Mouse (Mus musculus): ENCODE results near the gene Defb18. TPM values are rescaled to one million over a fixed set of nuclear protein-coding genes. Genes with fewer than 3 reads are reported as not detected.
A peak's percentile ranks its signal among the peaks of the same experiment; 100 is the strongest.
"Not testable (repeated sequence)": the region's sequence is repeated elsewhere in the genome, so short reads cannot be mapped to it uniquely, and the experiment has no call there.

The Defb18 gene
- not detected in 2 replicates for total RNA-seq (2017)

DNA sequence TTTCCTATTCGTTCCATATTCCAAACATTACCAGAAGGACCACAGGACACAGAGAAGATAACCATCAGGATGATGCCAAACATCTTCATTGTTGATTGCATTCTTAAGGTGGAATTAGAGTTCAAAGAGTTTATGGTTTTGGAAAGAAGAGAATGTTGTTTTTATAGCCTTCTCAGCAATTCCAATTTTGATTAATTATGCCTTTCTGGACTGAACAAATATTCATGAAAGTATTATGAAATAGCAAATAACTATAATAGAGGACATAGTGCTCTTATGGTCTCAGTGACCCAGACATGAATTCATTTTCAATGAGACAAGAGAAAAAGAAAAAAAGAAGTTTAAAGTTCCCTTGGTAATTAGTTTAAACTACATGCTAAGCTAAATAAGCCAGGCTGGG lies at the start of gene Defb18:
Defb18 (minus strand) TSS at position 101 of the 400 bp plus-strand sequence.
- ATAC-seq (replicated peaks in 1 of 2; ENCODE audit: insufficient read depth in 1 of 2, low FRiP score in 2 of 2, low TSS enrichment in 1 of 2, low read depth in 1 of 2, poor library complexity in 2 of 2, severe bottlenecking in 2 of 2), result no peak

DNA sequence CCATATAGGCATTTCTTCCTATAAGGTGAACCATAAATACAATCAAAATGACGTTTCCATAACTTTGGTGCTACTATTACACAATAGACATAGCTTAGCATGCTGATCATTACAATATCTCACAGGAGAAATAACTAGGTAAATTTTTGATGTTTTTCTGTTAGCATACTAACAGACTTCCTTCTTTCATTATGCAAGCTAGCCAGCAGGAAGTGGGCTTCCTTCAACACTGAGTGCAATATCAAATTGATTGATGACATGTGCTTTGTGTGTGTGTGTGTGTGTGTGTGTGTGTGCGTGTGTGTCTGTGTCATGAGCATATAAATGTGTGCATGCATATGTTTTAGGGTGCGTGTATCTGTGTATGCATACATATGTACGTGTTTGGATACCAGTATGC lies 33.9 kb upstream of the Defb18 start:
- ATAC-seq (replicated peaks in 1 of 2; ENCODE audit: insufficient read depth in 1 of 2, low FRiP score in 2 of 2, low TSS enrichment in 1 of 2, low read depth in 1 of 2, poor library complexity in 2 of 2, severe bottlenecking in 2 of 2), result peak; percentile 85 to 86

DNA sequence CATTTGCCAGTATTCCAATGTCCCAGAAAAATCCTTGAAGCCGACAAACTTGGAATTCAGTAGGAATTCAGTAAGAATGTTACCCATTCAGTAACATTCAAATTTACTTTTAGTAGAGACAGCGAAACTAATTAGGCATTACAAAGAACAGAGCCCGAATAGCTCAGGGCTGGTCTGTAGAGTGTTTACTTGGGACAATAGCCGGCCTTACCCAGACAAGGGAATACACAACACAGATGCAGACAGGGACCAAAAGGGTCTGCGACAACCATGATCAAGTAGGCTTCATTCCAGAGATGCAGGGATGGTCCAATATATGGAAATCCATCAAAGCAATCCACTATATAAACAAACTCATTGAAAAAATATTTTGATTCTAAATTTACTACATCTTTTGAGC lies 31.6 kb upstream of the Defb18 start:
- ATAC-seq (replicated peaks in 1 of 2; ENCODE audit: insufficient read depth in 1 of 2, low FRiP score in 2 of 2, low TSS enrichment in 1 of 2, low read depth in 1 of 2, poor library complexity in 2 of 2, severe bottlenecking in 2 of 2), result no peak

DNA sequence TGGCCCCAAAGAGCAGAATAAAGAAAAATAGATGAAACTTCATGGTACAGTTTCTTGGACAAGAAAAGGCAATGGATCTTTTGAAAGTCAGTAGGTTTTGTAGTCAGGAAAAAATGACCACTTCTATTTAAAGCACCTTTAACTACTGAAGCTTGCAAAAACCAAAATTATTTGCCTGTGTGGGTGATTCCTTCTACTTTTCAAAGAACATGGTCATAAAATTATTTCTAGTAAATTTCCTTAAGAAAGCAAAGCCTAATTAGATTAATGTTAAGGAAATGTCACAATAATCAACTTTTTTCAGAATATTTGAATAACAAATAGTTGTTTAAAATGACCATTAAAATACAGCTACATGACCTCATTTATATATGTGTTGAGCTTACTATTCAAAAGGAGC lies 27.8 kb upstream of the Defb18 start, which contains the start of gene Defb41:
Defb41 (minus strand) TSS at position 101 of the 400 bp plus-strand sequence.
- no peak for ATAC-seq (replicated peaks in 1 of 2; ENCODE audit: insufficient read depth in 1 of 2, low FRiP score in 2 of 2, low TSS enrichment in 1 of 2, low read depth in 1 of 2, poor library complexity in 2 of 2, severe bottlenecking in 2 of 2)

DNA sequence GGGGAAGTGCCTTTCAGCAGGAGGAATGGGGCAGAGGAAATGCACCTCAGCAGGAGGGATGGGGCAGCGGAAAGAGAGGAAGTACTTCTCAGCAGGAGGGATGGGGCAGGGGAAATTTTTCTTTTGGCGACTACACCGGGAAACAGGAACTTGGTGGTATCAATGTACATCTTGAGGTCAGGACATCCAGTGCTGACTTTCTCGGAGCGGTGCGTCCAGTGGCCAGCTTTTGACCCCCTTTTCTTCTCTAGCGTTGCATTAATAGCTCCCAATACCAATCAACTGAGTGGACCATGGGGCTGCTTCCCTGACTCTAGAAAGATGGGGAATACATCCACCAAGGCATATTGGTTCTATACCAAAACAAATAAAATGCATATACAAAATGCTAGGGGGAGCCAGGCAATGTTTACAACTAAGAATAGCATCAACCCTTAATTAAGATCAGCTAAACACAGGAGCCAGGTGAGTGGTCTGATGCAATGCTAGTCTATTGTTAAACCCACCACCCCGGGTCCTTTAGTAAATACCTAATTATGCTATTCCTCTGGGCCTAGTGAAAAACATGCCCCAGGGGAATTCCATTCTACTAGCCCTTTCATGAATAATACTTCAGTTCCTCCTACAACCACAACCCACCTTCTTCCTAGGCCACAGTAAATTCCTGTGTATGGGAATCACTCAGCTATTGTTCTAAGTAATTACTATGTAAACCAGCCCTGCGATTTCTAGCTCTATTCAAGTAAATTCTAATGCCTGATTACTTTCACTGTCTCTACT lies 8.7 kb upstream of the Defb18 start:
- not testable (repeated sequence) for ATAC-seq (replicated peaks in 1 of 2; ENCODE audit: insufficient read depth in 1 of 2, low FRiP score in 2 of 2, low TSS enrichment in 1 of 2, low read depth in 1 of 2, poor library complexity in 2 of 2, severe bottlenecking in 2 of 2)

DNA sequence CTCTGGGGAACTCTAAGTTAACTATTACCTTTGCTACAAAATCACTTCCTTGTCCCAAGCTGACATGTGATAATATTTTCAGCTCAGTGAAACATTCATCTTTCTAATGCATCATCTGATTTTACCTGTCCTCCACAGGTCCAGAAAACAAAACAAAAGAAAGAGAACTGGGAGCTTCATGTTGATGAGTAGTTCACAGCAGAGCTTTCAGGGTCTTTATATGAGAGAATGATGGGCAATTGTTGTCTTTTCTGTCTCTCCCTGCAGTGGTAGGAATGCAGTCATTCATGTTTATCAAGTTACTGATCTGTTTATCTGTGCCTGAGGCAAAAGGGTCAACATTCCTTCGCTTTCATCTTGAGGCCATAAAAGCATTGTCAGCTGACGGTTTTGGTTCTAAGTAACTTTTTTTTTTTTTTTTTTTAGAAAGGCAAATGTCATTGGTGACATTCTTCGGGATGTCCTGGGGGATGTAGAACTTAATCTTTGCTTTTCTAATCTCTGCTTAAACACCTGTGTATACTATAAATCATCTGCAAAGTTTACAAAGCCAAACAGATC lies 13.8 kb downstream of the Defb18 start:
- ATAC-seq (replicated peaks in 1 of 2; ENCODE audit: insufficient read depth in 1 of 2, low FRiP score in 2 of 2, low TSS enrichment in 1 of 2, low read depth in 1 of 2, poor library complexity in 2 of 2, severe bottlenecking in 2 of 2), result no peak

DNA sequence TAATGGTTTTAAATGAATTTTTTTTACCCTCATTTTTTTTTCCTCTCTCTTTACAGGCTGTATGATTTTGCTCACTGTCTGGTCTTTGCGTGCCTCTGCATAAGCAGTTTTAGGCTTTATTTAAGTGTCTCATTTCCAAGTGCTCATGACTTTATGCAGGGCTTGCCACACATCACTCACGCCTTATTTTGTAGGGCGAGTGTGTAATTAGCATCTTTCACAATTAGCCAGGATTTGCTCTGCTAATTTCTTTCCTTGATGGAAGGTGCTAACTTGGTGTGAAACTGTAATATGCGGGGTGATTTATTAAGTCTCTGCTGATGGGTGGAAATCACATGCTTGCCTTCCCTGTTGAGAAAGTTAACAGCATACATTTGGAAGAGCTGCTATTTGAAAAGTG lies 45.5 kb downstream of the Defb18 start:
- no peak for ATAC-seq (replicated peaks in 1 of 2; ENCODE audit: insufficient read depth in 1 of 2, low FRiP score in 2 of 2, low TSS enrichment in 1 of 2, low read depth in 1 of 2, poor library complexity in 2 of 2, severe bottlenecking in 2 of 2)

DNA sequence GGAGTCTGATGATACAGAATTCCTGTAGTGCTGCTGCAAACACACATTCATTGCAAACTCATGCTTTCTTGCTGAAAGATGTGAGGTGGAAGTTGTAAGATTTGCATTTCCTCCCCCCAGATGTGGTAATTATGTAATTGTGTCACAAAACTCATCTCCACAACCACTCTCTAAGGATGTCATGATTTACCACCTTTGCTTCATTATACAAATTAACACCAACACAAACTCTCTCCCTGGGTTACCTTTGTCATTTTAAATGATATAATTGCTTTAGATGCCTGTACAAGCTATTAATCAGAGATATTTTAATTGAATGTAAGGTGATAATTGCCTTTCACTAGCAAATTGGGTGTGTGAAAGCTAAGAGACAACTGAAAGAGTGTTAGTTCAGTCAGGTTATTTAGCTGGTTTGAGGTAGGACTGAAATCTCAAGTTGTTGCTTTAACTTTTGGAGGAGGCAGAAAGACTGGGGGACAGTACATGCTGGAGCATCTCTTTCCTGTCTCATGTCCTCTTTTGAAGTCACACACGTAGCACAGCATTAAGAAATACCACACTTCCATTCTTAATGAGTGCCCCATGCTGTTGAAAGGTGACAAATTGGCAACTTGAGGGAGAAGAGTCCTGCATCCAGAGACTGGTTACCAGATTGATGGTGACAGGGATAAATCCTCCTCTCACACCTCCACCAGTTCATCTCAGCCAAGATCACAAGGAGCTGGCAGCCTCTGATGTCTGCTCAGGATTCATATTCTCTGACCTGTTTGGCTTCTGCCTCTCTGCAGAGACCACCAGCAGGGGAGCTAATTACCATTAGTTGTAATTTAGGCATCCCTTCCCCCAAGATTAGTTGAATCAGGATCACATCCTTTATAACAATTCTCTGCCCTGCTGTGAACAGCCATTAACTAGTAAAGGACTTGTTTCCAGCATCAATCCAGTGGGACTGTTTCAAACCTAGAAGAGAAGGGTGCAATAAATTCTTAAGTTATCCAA lies 46.2 kb downstream of the Defb18 start:
- no peak for ATAC-seq (replicated peaks in 1 of 2; ENCODE audit: insufficient read depth in 1 of 2, low FRiP score in 2 of 2, low TSS enrichment in 1 of 2, low read depth in 1 of 2, poor library complexity in 2 of 2, severe bottlenecking in 2 of 2)

Other genes starting within 250 kb of the Defb18 start
- gene Crisp4, start 91.5 kb downstream of the Defb18 start, total RNA-seq (2017), result not detected in 2 replicates
- not detected in 2 replicates for gene Defb41, start 27.7 kb upstream of the Defb18 start, total RNA-seq (2017)